Mouse (Mus musculus) neural tube, embryonic 11.5 days (tissue): ENCODE measurements around the gene Nmt1. TPM values are rescaled to one million over a fixed set of nuclear protein-coding genes. Genes with fewer than 3 reads are reported as not detected.

Experiments used
- ATAC-seq: fragments of 200-750 bp; cut with Nextera tagmentation; 2 replicates; pipeline ENCODE4 v1.8.0; 2017; ENCODE audit warnings: moderate number of reproducible peaks, mild to moderate bottlenecking, moderate TSS enrichment, moderate library complexity; ENCODE audit not compliant: insufficient read depth, low FRiP score, low TSS enrichment
- DNase-seq: peaks from one replicate; pipeline ENCODE4 v3.0.0-alpha.2; 2015; ENCODE audit warnings: low spot score
- H3K27ac ChIP-seq: fragments of 300-500 bp; sonication (generic); 2 replicates; pipeline ENCODE4 v1.5.1; 2014; ENCODE audit warnings: low read depth, mild to moderate bottlenecking, low read length
- H3K27me3 ChIP-seq: fragments of 300-500 bp; sonication (generic); 2 replicates; pipeline ENCODE4 v1.6.1; 2014; ENCODE audit warnings: mild to moderate bottlenecking, low read length, mixed read lengths; ENCODE audit not compliant: control insufficient read depth, insufficient read depth
- H3K36me3 ChIP-seq: fragments of 300-500 bp; sonication (generic); 2 replicates; pipeline ENCODE4 v1.6.1; 2014; ENCODE audit warnings: mild to moderate bottlenecking, low read length, moderate library complexity, mixed read lengths; ENCODE audit not compliant: control insufficient read depth, insufficient read depth
- H3K4me1 ChIP-seq: fragments of 300-500 bp; sonication (generic); 2 replicates; pipeline ENCODE4 v1.6.1; 2014; ENCODE audit warnings: low read length, mixed read lengths; ENCODE audit not compliant: control insufficient read depth, insufficient read depth
- H3K4me2 ChIP-seq: fragments of 300-500 bp; sonication (generic); 2 replicates; pipeline ENCODE4 v1.6.1; 2014; ENCODE audit warnings: low read depth, mild to moderate bottlenecking, moderate library complexity
- H3K4me3 ChIP-seq: fragments of 300-500 bp; sonication (generic); 2 replicates; pipeline ENCODE4 v1.5.1; 2014; ENCODE audit warnings: low read depth, low read length
- H3K9ac ChIP-seq: fragments of 300-500 bp; sonication (generic); 2 replicates; pipeline ENCODE4 v1.6.1; 2014; ENCODE audit warnings: mild to moderate bottlenecking, low read length
- H3K9me3 ChIP-seq: fragments of 300-500 bp; sonication (generic); 2 replicates; pipeline ENCODE4 v1.6.1; 2016; ENCODE audit warnings: low read length; ENCODE audit not compliant: control insufficient read depth
- WGBS: fragments of 180-500 bp; shearing (Covaris S2); extraction: QIAGEN DNeasy Blood & Tissue Kit; methylation state at CpG from one replicate; pipeline ENCODE4 v1.1.7; 2014; 5-methylcytosine and 5-hydroxymethylcytosine counted together
- polyA plus RNA-seq: library from polyadenylated mRNA; unstranded; fragments of >200 nt; fragmentation: Nextera tagmentation; extraction: Ambion mirVana; gene quantifications from 2 replicates; pipeline ENCODE4 v1.2.1, GENCODE M21; 2014

The Nmt1 gene
- polyA plus RNA-seq, 1 experiment from 2014 or later: 51.5 TPM

- H3K27me3 ChIP-seq: peaks cover 21% of the 10 kb centered on the region
- 0 out of 2 replicates have a peak, but pooled peaks cover 4% of the 10 kb centered on the region for H3K4me1 ChIP-seq
- WGBS: 44% methylated on average over 6 of the region's 6 CpGs
- DNase-seq (no peak), ATAC-seq (no peak)
- no peaks in the 10 kb centered on the region for H3K36me3 ChIP-seq
- no peak overlapping the region for H3K9ac ChIP-seq
- H3K9me3 ChIP-seq: no peaks in the 10 kb centered on the region
- H3K27ac ChIP-seq: no peak overlapping the region
- no peak overlapping the region for H3K4me2 ChIP-seq
- H3K4me3 ChIP-seq: no peak overlapping the region
These were observed 53.6 kb downstream of the Nmt1 start for GRCm38 (mm10) chr11:103081631-103082030.

- no peaks in the 10 kb centered on the region for H3K36me3 ChIP-seq
- no peaks in the 10 kb centered on the region for H3K9me3 ChIP-seq
- no peak overlapping the region for H3K4me2 ChIP-seq
- H3K4me1 ChIP-seq: no peaks in the 10 kb centered on the region
- no peak for DNase-seq
- 0 out of 2 replicates have a peak, but pooled peaks cover 2% of the 10 kb centered on the region for H3K27me3 ChIP-seq
- no peak overlapping the region for H3K27ac ChIP-seq
- no peak overlapping the region for H3K4me3 ChIP-seq
- no peak overlapping the region for H3K9ac ChIP-seq
- ATAC-seq: no peak
- 95% methylated on average over 7 of the region's 7 CpGs for WGBS
These were observed 65.3 kb downstream of the Nmt1 start for GRCm38 (mm10) chr11:103093306-103093705.

GRCm38 (mm10) chr11:103093862-103094833 is 66.2 kb downstream of the Nmt1 start:
- Histone ChIP-seq H3K9me3 (no peaks in the 10 kb centered on the region), H3K4me2 (no peak overlapping the region), H3K4me3 (no peak overlapping the region), H3K4me1 (no peaks in the 10 kb centered on the region), H3K27me3 (peaks cover 6% of the 10 kb centered on the region), H3K36me3 (no peaks in the 10 kb centered on the region), H3K9ac (no peak overlapping the region), H3K27ac (no peak overlapping the region)
- ATAC-seq (no peak), DNase-seq (no peak)
- 64% methylated on average over 20 of the region's 20 CpGs for WGBS

GRCm38 (mm10) chr11:103095107-103095670 is 67.2 kb downstream of the Nmt1 start:
- Histone ChIP-seq H3K36me3 (no peaks in the 10 kb centered on the region), H3K27ac (no peak overlapping the region), H3K27me3 (peaks cover 17% of the 10 kb centered on the region), H3K4me1 (no peaks in the 10 kb centered on the region), H3K9me3 (no peaks in the 10 kb centered on the region), H3K9ac (no peak overlapping the region), H3K4me2 (no peak overlapping the region), H3K4me3 (no peak overlapping the region)
- ATAC-seq (no peak), DNase-seq (no peak)
- 43% methylated on average over 9 of the region's 9 CpGs for WGBS

GRCm38 (mm10) chr11:103095801-103096200 is 67.8 kb downstream of the Nmt1 start:
- ATAC-seq (no peak), DNase-seq (no peak)
- Histone ChIP-seq H3K9me3 (no peaks in the 10 kb centered on the region), H3K4me3 (no peak overlapping the region), H3K27me3 (peaks cover 23% of the 10 kb centered on the region), H3K4me1 (no peaks in the 10 kb centered on the region), H3K36me3 (no peaks in the 10 kb centered on the region), H3K27ac (no peak overlapping the region), H3K4me2 (no peak overlapping the region), H3K9ac (no peak overlapping the region)
- WGBS: 89% methylated on average over 6 of the region's 6 CpGs

- DNase-seq (no peak), ATAC-seq (no peak)
- Histone ChIP-seq H3K4me3 (no peak overlapping the region), H3K9me3 (no peaks in the 10 kb centered on the region), H3K9ac (no peak overlapping the region), H3K36me3 (no peaks in the 10 kb centered on the region), H3K4me2 (no peak overlapping the region), H3K27ac (no peak overlapping the region), H3K27me3 (peaks cover 37% of the 10 kb centered on the region), H3K4me1 (peaks cover under 1% of the 10 kb centered on the region; the same call in 1 of the 2 replicates)
- WGBS: 28% methylated on average over 22 of the region's 22 CpGs
These were observed 69.2 kb downstream of the Nmt1 start for GRCm38 (mm10) chr11:103096979-103097894.

- WGBS: 66% methylated on average over 11 of the region's 11 CpGs
- no peak overlapping the region for H3K9ac ChIP-seq
- no peak for ATAC-seq
- no peak overlapping the region for H3K27ac ChIP-seq
- no peaks in the 10 kb centered on the region for H3K9me3 ChIP-seq
- H3K36me3 ChIP-seq: no peaks in the 10 kb centered on the region
- DNase-seq: no peak
- peaks cover 8% of the 10 kb centered on the region; the same call in 1 of the 2 replicates for H3K4me1 ChIP-seq
- H3K4me2 ChIP-seq: no peak overlapping the region
- peaks cover 37% of the 10 kb centered on the region for H3K27me3 ChIP-seq
- H3K4me3 ChIP-seq: no peak overlapping the region
These were observed 70.7 kb downstream of the Nmt1 start for GRCm38 (mm10) chr11:103098531-103099190.

GRCm38 (mm10) chr11:103099352-103099940 is 71.5 kb downstream of the Nmt1 start:
- Histone ChIP-seq H3K4me2 (no peak overlapping the region), H3K9ac (no peak overlapping the region), H3K9me3 (no peaks in the 10 kb centered on the region), H3K27me3 (peaks cover 37% of the 10 kb centered on the region), H3K27ac (no peak overlapping the region), H3K36me3 (no peaks in the 10 kb centered on the region), H3K4me1 (peaks cover 8% of the 10 kb centered on the region; the same call in 1 of the 2 replicates), H3K4me3 (no peak overlapping the region)
- DNase-seq (no peak), ATAC-seq (no peak)
- 56% methylated on average over 12 of the region's 12 CpGs for WGBS
